Mouse (Mus musculus) CH12.LX (cell line): ENCODE results near the gene Cyb5b. TPM values are rescaled to one million over a fixed set of nuclear protein-coding genes. Genes with fewer than 3 reads are reported as not detected.

ENCODE experiments used
- DNase-seq: peaks from one replicate; pipeline ENCODE4 v3.0.0-alpha.2; 2013; ENCODE audit errors: extremely low read depth
- H3K27ac ChIP-seq: 2 replicates; pipeline ENCODE4 v1.5.1; 2012; ENCODE audit warnings: low read depth, mild to moderate bottlenecking, control low read depth, moderate library complexity; ENCODE audit not compliant: insufficient read depth
- H3K27me3 ChIP-seq: replicated peaks from 2 replicates; pipeline ENCODE3; 2012; ENCODE audit warnings: inconsistent platforms
- H3K36me3 ChIP-seq, 2 experiments: replicated peaks in 1 of 2; 2 replicates each; pipeline versions ENCODE3 to v1.6.1; 2012; ENCODE audit warnings: inconsistent platforms in 1 of 2, low read length in 1 of 2, mild to moderate bottlenecking in 1 of 2, mixed read lengths in 1 of 2, moderate library complexity in 1 of 2; ENCODE audit not compliant: control insufficient read depth in 1 of 2, insufficient read depth in 1 of 2
- H3K4me1 ChIP-seq, 2 experiments: 2 replicates each; pipeline ENCODE4 v1.6.1; 2012; ENCODE audit warnings: inconsistent platforms in 1 of 2, moderate library complexity in 1 of 2; ENCODE audit not compliant: insufficient read depth in 2 of 2, control insufficient read depth in 1 of 2
- H3K4me2 ChIP-seq: 2 replicates; pipeline ENCODE4 v1.6.1; 2012; ENCODE audit warnings: low read depth, mild to moderate bottlenecking, control low read depth; ENCODE audit not compliant: poor library complexity, insufficient read depth, severe bottlenecking
- H3K4me3 ChIP-seq, 3 experiments: fragments of 150-350 bp in 1 of 3; sonication (generic) in 1 of 3; replicated peaks in 1 of 3; 2 replicates each; pipeline versions ENCODE3 to v1.5.1; 2011 to 2012; ENCODE audit warnings: low read depth in 2 of 3, low read length in 2 of 3, mild to moderate bottlenecking in 2 of 3, moderate library complexity in 2 of 3, control low read depth in 1 of 3, improper control_type of control experiment in 1 of 3, inconsistent platforms in 1 of 3, mixed read lengths in 1 of 3; ENCODE audit not compliant: poor library complexity in 1 of 3
- H3K79me2 ChIP-seq: replicated peaks from 2 replicates; pipeline ENCODE4 v1.6.1; 2012; ENCODE audit warnings: mild to moderate bottlenecking, moderate library complexity; ENCODE audit not compliant: control insufficient read depth, poor library complexity, insufficient read depth, severe bottlenecking; ENCODE audit errors: extremely low read depth
- H3K9ac ChIP-seq: 2 replicates; pipeline ENCODE4 v1.6.1; 2012; ENCODE audit warnings: low read depth, mild to moderate bottlenecking, control low read depth, moderate library complexity; ENCODE audit not compliant: insufficient read depth
- H3K9me3 ChIP-seq: replicated peaks from 2 replicates; pipeline ENCODE3; 2012; ENCODE audit warnings: low read length, inconsistent platforms, mixed read lengths
- BHLHE40 ChIP-seq: IDR thresholded peaks from 2 replicates; pipeline ENCODE4 v1.6.1; 2011; ENCODE audit warnings: mild to moderate bottlenecking, low read depth, low read length, improper control_type of control experiment
- CHD1 ChIP-seq: IDR thresholded peaks from 2 replicates; pipeline ENCODE4 v1.6.1; 2012; ENCODE audit warnings: low read depth, low read length, improper control_type of control experiment, inconsistent platforms
- CHD2 ChIP-seq: IDR thresholded peaks from 2 replicates; pipeline ENCODE4 v1.6.1; 2011; ENCODE audit warnings: low read length, improper control_type of control experiment
- CTCF ChIP-seq, 2 experiments: IDR thresholded peaks in 1 of 2; conservative IDR thresholded peaks in 1 of 2; 2 replicates each; pipeline ENCODE4 v1.5.1; 2011 to 2012; ENCODE audit warnings: low read depth in 2 of 2, low read length in 2 of 2, improper control_type of control experiment in 1 of 2, inconsistent platforms in 1 of 2, mild to moderate bottlenecking in 1 of 2, moderate library complexity in 1 of 2
- E2F4 ChIP-seq: IDR thresholded peaks from 2 replicates; pipeline ENCODE4 v1.6.1; 2011; ENCODE audit warnings: low read depth, low read length, improper control_type of control experiment; ENCODE audit not compliant: insufficient replicate concordance
- ELF1 ChIP-seq: IDR thresholded peaks from 2 replicates; pipeline ENCODE4 v1.6.1; 2014; ENCODE audit warnings: low read depth, mild to moderate bottlenecking, inconsistent platforms, low read length, improper control_type of control experiment
- ETS1 ChIP-seq: conservative IDR thresholded peaks from 2 replicates; pipeline ENCODE4 v1.6.1; 2012; ENCODE audit warnings: low read depth, mild to moderate bottlenecking, inconsistent platforms, low read length, improper control_type of control experiment, moderate library complexity
- GABPA ChIP-seq: IDR thresholded peaks from 2 replicates; pipeline ENCODE4 v1.6.1; 2012; ENCODE audit warnings: low read depth, low read length, improper control_type of control experiment, inconsistent platforms; ENCODE audit not compliant: insufficient replicate concordance
- HCFC1 ChIP-seq: IDR thresholded peaks from 2 replicates; pipeline ENCODE4 v1.6.1; 2012; ENCODE audit warnings: low read depth, mild to moderate bottlenecking, inconsistent platforms, low read length, improper control_type of control experiment
- IRF4 ChIP-seq: IDR thresholded peaks from 2 replicates; pipeline ENCODE4 v1.6.1; 2014; ENCODE audit warnings: low read depth, mild to moderate bottlenecking, inconsistent platforms, low read length, improper control_type of control experiment
- JUN ChIP-seq: IDR thresholded peaks from 2 replicates; pipeline ENCODE4 v1.6.1; 2011; ENCODE audit warnings: low read depth, mild to moderate bottlenecking, low read length, improper control_type of control experiment, moderate library complexity; ENCODE audit not compliant: insufficient read depth
- JUND ChIP-seq: conservative IDR thresholded peaks from 2 replicates; pipeline ENCODE4 v1.6.1; 2011; ENCODE audit warnings: low read depth, low read length, improper control_type of control experiment
- KAT2A ChIP-seq: IDR thresholded peaks from 2 replicates; pipeline ENCODE4 v1.6.1; 2012; ENCODE audit warnings: low read length, improper control_type of control experiment, inconsistent platforms; ENCODE audit not compliant: insufficient replicate concordance
- MAX ChIP-seq: IDR thresholded peaks from 2 replicates; pipeline ENCODE4 v1.6.1; 2011; ENCODE audit warnings: low read length, improper control_type of control experiment
- MAZ ChIP-seq: IDR thresholded peaks from 2 replicates; pipeline ENCODE4 v1.6.1; 2012; ENCODE audit warnings: low read depth, mild to moderate bottlenecking, inconsistent platforms, low read length, improper control_type of control experiment, moderate library complexity
- MEF2A ChIP-seq: IDR thresholded peaks from 2 replicates; pipeline ENCODE4 v1.6.1; 2014; ENCODE audit warnings: low read depth, mild to moderate bottlenecking, inconsistent platforms, low read length, improper control_type of control experiment, borderline replicate concordance
- MXI1 ChIP-seq: IDR thresholded peaks from 2 replicates; pipeline ENCODE4 v1.6.1; 2011; ENCODE audit warnings: mild to moderate bottlenecking, low read depth, low read length, improper control_type of control experiment
- MYC ChIP-seq: IDR thresholded peaks from 2 replicates; pipeline ENCODE4 v1.6.1; 2011; ENCODE audit warnings: low read depth, mild to moderate bottlenecking, improper control_type of control experiment, low read length
- NELFE ChIP-seq: IDR thresholded peaks from 2 replicates; pipeline ENCODE4 v1.6.1; 2011; ENCODE audit warnings: low read depth, low read length, improper control_type of control experiment
- NRF1 ChIP-seq: IDR thresholded peaks from 2 replicates; pipeline ENCODE4 v1.6.1; 2014; ENCODE audit warnings: low read depth, mild to moderate bottlenecking, inconsistent platforms, low read length, improper control_type of control experiment, moderate library complexity
- PAX5 ChIP-seq: IDR thresholded peaks from 2 replicates; pipeline ENCODE4 v1.6.1; 2012; ENCODE audit warnings: low read length, inconsistent platforms, mixed read lengths
- POLR2A ChIP-seq: IDR thresholded peaks from 2 replicates; pipeline ENCODE4 v1.6.1; 2011; ENCODE audit warnings: low read depth, mild to moderate bottlenecking, improper control_type of control experiment, low read length
- POLR2AphosphoS2 ChIP-seq: IDR thresholded peaks from 2 replicates; pipeline ENCODE4 v1.6.1; 2011; ENCODE audit warnings: low read depth, low read length, improper control_type of control experiment
- RCOR1 ChIP-seq: conservative IDR thresholded peaks from 2 replicates; pipeline ENCODE4 v1.6.1; 2012; ENCODE audit warnings: low read depth, mild to moderate bottlenecking, inconsistent platforms, low read length, improper control_type of control experiment
- SIN3A ChIP-seq: IDR thresholded peaks from 2 replicates; pipeline ENCODE4 v1.6.1; 2012; ENCODE audit warnings: low read length, improper control_type of control experiment, inconsistent platforms
- SMC3 ChIP-seq: IDR thresholded peaks from 2 replicates; pipeline ENCODE4 v1.6.1; 2011; ENCODE audit warnings: low read depth, low read length, improper control_type of control experiment
- TBP ChIP-seq: conservative IDR thresholded peaks from 2 replicates; pipeline ENCODE4 v1.6.1; 2011; ENCODE audit warnings: low read depth, low read length, improper control_type of control experiment
- TCF12 ChIP-seq: IDR thresholded peaks from 2 replicates; pipeline ENCODE4 v1.6.1; 2014; ENCODE audit warnings: low read depth, mild to moderate bottlenecking, inconsistent platforms, low read length, improper control_type of control experiment
- UBTF ChIP-seq: IDR thresholded peaks from 2 replicates; pipeline ENCODE4 v1.6.1; 2012; ENCODE audit warnings: low read depth, mild to moderate bottlenecking, inconsistent platforms, low read length, improper control_type of control experiment, moderate library complexity
- USF1 ChIP-seq: IDR thresholded peaks from 2 replicates; pipeline ENCODE4 v1.6.1; 2014; ENCODE audit warnings: low read depth, mild to moderate bottlenecking, inconsistent platforms, low read length, improper control_type of control experiment
- USF2 ChIP-seq: conservative IDR thresholded peaks from 2 replicates; pipeline ENCODE4 v1.6.1; 2011; ENCODE audit warnings: low read depth, low read length, improper control_type of control experiment
- ZC3H11A ChIP-seq: IDR thresholded peaks from 2 replicates; pipeline ENCODE4 v1.6.1; 2012; ENCODE audit warnings: low read depth, mild to moderate bottlenecking, inconsistent platforms, low read length, improper control_type of control experiment
- ZKSCAN1 ChIP-seq: IDR thresholded peaks from 2 replicates; pipeline ENCODE4 v1.6.1; 2012; ENCODE audit warnings: low read depth, inconsistent platforms, low read length, improper control_type of control experiment, borderline replicate concordance
- ZMIZ1 ChIP-seq: IDR thresholded peaks from 2 replicates; pipeline ENCODE4 v1.6.1; 2012; ENCODE audit warnings: low read depth, mild to moderate bottlenecking, inconsistent platforms, low read length, improper control_type of control experiment
- ZNF384 ChIP-seq: IDR thresholded peaks from 2 replicates; pipeline ENCODE4 v1.6.1; 2012; ENCODE audit warnings: low read depth, low read length, improper control_type of control experiment, inconsistent platforms
- dilution Hi-C: fragments of 300-500 bp; cut with MboI; formaldehyde crosslinking; loops from 2 replicates; pipeline ENCODE4 v1.14.3; 2020; ENCODE audit warnings: low sequenced_read_pairs; ENCODE audit not compliant: extremely low pct_unique_long_range_greater_than_20kb, extremely low pct_ligation_motif_present
- in situ Hi-C: fragments of 300-500 bp; cut with MboI; formaldehyde crosslinking; loops from 3 replicates; pipeline ENCODE4 v1.14.3; 2019; ENCODE audit warnings: low sequenced_read_pairs, low pct_ligation_motif_present, low pct_unique_long_range_greater_than_20kb, mixed read lengths
- polyA plus RNA-seq: library from polyadenylated mRNA; unstranded; fragments of >175 nt; gene quantifications from 2 replicates; pipeline ENCODE4 v1.2.1, GENCODE M21; 2012; ENCODE audit warnings: low read depth; ENCODE audit not compliant: insufficient read length
- total RNA-seq, 2 experiments: library from RNA; depleted of rRNA; stranded (reverse); fragments of 300-350 nt in 1 of 2; fragments of >200 nt in 1 of 2; gene quantifications; 2 replicates each; pipeline ENCODE4 v1.2.3; 2012 to 2014

Gene Cyb5b
- total RNA-seq (2012; rRNA removed) (74.0 and 90.8 TPM in 2 replicates), total RNA-seq (2014; rRNA removed) (146 and 156 TPM in 2 replicates), polyA plus RNA-seq (107 and 108 TPM in 2 replicates)

GRCm38 (mm10) chr8:107150404-107151157 is at the start of gene Cyb5b:
Gene Cyb5b (plus strand): TSS chr8:107150640.
- peak within 1 kb of the TSS; percentile 70 to 82 (median 81) for H3K4me3 ChIP-seq
- TF ChIP-seq JUND (no peak), JUN (no peak), POLR2AphosphoS2 (peak; percentile 58), KAT2A (no peak), HCFC1 (peak; percentile 79), USF2 (no peak), POLR2A (peak; percentile 88), RCOR1 (no peak), NRF1 (peak; percentile 31; the same call in 1 of the 2 replicates), SIN3A (0 out of 2 replicates have a peak, but pooled peaks have one; percentile 82), MYC (peak; percentile 36; the same call in 1 of the 2 replicates), E2F4 (peak; percentile 57; the same call in 1 of the 2 replicates), USF1 (no peak), MAX (peak; percentile 96), ZKSCAN1 (no peak), CHD2 (peak; percentile 64), BHLHE40 (peak; percentile 35; the same call in 1 of the 2 replicates), PAX5 (no peak), TCF12 (peak; percentile 76), ZC3H11A (no peak), MXI1 (peak; percentile 85), MAZ (no peak), ZMIZ1 (peak; percentile 69), CHD1 (no peak), GABPA (no peak), NELFE (peak; percentile 83), ETS1 (0 out of 2 replicates have a peak, but pooled peaks have one; percentile 14), CTCF (conservative IDR thresholded peaks at IDR 0.05 in 1 of 2, IDR thresholded peaks at IDR 0.05 in 1 of 2; ENCODE audit: low read depth in 2 of 2, low read length in 2 of 2) (no peak), ELF1 (peak; percentile 90), MEF2A (peak; percentile 32; the same call in 1 of the 2 replicates), ZNF384 (no peak), SMC3 (no peak), IRF4 (peak; percentile 50; the same call in 1 of the 2 replicates), UBTF (peak; percentile 70; the same call in 1 of the 2 replicates), TBP (peak; percentile 61)
- peaks cover 5 to 23% of the 10 kb centered on the region in 2 experiments for H3K4me1 ChIP-seq
- in situ Hi-C loops (no loop called here), dilution Hi-C loops (no loop called here)
- peak; percentile 92 for DNase-seq
- H3K79me2 ChIP-seq = peaks cover 40% of the 10 kb centered on the region
- H3K4me2 ChIP-seq = peak within 1 kb of the TSS; percentile 86
- H3K27me3 ChIP-seq = no peaks in the 10 kb centered on the region
- H3K27ac ChIP-seq = peak within 1 kb of the TSS; percentile 44; the same call in 1 of the 2 replicates
- peak within 1 kb of the TSS; percentile 72 for H3K9ac ChIP-seq
- H3K9me3 ChIP-seq = peaks cover 5% of the 10 kb centered on the region
- peaks cover 21 to 31% of the 10 kb centered on the region in 2 experiments for H3K36me3 ChIP-seq
